Mouse (Mus musculus) left cerebral cortex, adult 18-20 months (tissue): Measurements from ENCODE around the gene Pds5a. TPM values are rescaled to one million over a fixed set of nuclear protein-coding genes. Genes with fewer than 3 reads are reported as not detected.

Source experiments
- DNase-seq, 2 experiments: peaks; one replicate each; pipeline ENCODE4 v3.0.0; 2021 to 2022; ENCODE audit warnings: low spot score in 2 of 2, mixed read lengths in 1 of 2
- total RNA-seq, 2 experiments: library from RNA; stranded (reverse); gene quantifications; 2 replicates each; pipeline ENCODE4 v1.2.3; 2021

The Pds5a gene
- total RNA-seq, 2 experiments from 2014 or later, result 81.2 to 81.7 TPM

DNA sequence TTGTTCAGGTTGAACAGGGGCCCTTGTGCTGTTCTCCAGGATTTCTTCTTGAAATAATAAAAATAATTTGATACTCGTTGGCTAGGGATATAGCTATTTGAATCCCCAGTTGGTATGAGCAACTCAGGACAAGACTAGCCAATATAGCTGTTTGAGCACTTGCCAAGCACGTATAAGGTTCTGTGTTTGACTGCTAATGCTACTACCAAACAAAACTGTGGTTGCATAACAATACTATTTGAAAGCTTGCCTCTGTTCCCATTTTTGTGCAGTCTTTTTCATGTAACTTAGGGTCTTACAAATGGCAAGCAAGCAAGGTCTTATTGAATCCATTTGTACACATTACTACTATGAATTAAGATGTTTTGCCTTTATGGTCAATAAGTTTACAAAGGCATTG lies 122.2 kb downstream of the Pds5a start:
- DNase-seq, result no peak

DNA sequence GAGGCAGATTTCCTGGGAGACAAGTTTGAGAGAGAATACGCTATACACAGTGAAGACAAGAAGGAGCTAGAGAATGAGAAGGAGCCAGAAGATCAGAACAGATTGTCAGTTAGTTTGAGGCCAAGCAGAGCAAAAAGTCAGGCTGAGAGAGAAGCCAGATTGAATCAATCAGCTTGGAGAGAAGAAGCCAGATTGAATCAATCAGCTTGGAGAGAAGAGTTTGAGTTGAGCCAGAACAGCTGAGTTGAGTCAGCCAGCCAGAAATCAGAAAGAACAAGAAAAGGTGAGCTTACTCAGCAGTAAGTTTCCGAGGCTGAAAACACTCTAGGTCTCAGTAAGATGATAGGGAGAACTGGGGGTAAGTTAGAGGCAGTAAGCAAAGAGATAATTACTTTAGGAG lies 123.2 kb downstream of the Pds5a start:
- no peak for DNase-seq

DNA sequence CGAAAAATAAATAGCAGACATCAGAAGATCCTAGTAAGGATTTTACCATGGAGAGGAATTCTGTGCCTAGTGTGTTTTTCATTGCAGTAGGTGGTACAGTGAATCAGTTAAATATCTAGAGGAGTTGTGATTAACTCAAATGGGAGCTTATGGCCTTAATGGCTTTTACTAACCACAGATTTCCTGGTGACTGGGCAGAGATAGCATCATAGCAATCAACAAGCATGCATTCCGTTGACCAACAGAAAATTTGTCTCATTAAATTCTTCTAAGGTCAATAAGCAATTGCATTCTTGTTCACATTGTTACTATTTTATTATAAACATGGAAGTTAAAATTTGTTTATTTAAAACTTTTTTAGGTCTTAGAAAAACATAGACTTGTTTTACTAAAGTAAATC lies 132.6 kb downstream of the Pds5a start:
- DNase-seq, result no peak

DNA sequence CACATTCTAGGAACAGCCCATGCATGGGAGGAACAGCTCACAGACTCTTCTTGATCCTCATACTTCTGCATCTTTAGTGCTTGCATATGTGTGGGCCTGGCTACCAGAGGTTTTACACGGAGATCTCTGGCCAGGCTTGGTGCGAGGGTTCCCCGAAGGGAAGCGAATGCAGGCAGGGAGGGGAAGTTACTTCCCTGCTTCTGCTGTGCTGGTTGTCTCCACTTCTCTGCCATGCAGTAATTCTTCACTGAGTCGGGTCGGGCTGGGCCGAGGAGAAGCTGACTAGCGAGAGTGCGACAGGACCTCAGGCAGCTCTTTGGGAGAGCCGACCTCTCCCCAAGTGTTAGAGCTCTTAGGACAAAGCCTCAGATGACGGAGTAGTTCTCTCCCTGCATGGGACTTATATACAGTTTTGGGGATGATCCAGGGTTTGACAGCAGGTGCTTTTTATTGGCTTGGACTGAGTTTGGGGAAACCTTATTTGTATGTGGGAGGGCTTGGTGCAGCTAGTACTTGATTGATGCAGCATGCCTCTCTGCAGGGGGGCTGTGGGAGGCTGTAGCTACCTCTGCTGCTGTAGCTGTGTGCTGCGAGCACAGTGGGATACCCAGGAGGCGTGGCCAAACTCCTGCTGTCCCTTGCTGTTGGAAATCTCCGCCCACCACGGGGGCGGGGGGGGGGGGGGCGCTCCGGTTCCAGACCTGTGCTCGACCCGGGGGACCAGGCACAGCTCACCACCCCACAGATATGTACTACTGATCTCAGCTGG lies 136.8 kb downstream of the Pds5a start:
- no peak for DNase-seq

DNA sequence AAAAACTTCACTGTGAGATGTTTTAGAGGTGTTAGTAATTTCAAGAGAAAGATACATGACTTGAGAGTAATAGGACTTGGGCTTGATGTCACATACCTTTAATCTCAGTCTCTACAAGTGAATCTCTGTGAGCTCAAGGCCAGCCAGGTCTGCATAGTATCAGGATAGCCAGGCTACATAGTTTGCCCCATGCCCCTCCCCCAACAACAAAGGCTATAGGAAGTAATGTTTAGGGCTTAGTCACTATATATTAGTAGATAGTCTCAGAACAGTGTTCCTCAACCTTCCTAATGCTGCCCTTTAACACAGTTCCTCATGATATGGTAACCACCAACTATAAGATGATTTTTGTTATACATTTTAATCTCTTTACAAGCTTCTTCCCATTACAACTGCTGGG lies 141.0 kb downstream of the Pds5a start:
- no peak for DNase-seq

Other genes with a start within 250 kb of the Pds5a start
- gene Gm43552, start 205.4 kb downstream of the Pds5a start, total RNA-seq, result 1 to 10 TPM; 2.0 to 3.0 TPM
- gene Smim14, start 161.1 kb downstream of the Pds5a start, total RNA-seq, result 100 to 1,000 TPM; 158 to 178 TPM
- 100 to 1,000 TPM; 117 to 123 TPM for gene Ube2k, start 161.0 kb downstream of the Pds5a start, total RNA-seq
- gene N4bp2, start 65.2 kb upstream of the Pds5a start, total RNA-seq, result 1 to 10 TPM; 4.5 to 6.3 TPM
- gene Rhoh, start 162.9 kb upstream of the Pds5a start, total RNA-seq, result 1 to 10 TPM; 1.0 to 1.1 TPM
- not detected for gene Chrna9, start 236.6 kb upstream of the Pds5a start, total RNA-seq